Mouse (Mus musculus): ENCODE measurements around the gene Gm49601. TPM values are rescaled to one million over a fixed set of nuclear protein-coding genes. Genes with fewer than 3 reads are reported as not detected.

Gm49601 gene
- polyA plus RNA-seq, 1 experiment from 2014 or later = 2.3 TPM

GRCm38 (mm10) chr16:18628206-18628947 is 2.1 kb upstream of the Gm49601 start:
- H3K27me3 ChIP-seq (ENCODE audit: poor library complexity, severe bottlenecking) = peaks cover 89% of the 10 kb centered on the region
- no peak for DNase-seq (ENCODE audit: extremely low spot score, low spot score)
- peak overlapping the region; percentile 89 for H3K4me3 ChIP-seq
- H3K27ac ChIP-seq = peak overlapping the region; percentile 90; the same call in 1 of the 2 replicates
- H3K36me3 ChIP-seq (replicated peaks) = peaks cover 17% of the 10 kb centered on the region
- peaks cover 54% of the 10 kb centered on the region for H3K4me1 ChIP-seq
- 58% methylated on average over 7 of the region's 7 CpGs for WGBS
- H3K9me3 ChIP-seq = no peaks in the 10 kb centered on the region

- H3K4me3 ChIP-seq = 0 out of 2 replicates have a peak overlapping the region, but pooled peaks have one; percentile 61
- no peak for DNase-seq (ENCODE audit: extremely low spot score, low spot score)
- H3K9me3 ChIP-seq = no peaks in the 10 kb centered on the region
- 49% methylated on average over 3 of the region's 3 CpGs for WGBS
- peaks cover 51% of the 10 kb centered on the region for H3K4me1 ChIP-seq
- peaks cover 91% of the 10 kb centered on the region for H3K27me3 ChIP-seq (ENCODE audit: poor library complexity, severe bottlenecking)
- H3K36me3 ChIP-seq (replicated peaks) = peaks cover 29% of the 10 kb centered on the region
- no peak overlapping the region for H3K27ac ChIP-seq
These were observed 936 bp upstream of the Gm49601 start for GRCm38 (mm10) chr16:18627163-18627562.

DNA sequence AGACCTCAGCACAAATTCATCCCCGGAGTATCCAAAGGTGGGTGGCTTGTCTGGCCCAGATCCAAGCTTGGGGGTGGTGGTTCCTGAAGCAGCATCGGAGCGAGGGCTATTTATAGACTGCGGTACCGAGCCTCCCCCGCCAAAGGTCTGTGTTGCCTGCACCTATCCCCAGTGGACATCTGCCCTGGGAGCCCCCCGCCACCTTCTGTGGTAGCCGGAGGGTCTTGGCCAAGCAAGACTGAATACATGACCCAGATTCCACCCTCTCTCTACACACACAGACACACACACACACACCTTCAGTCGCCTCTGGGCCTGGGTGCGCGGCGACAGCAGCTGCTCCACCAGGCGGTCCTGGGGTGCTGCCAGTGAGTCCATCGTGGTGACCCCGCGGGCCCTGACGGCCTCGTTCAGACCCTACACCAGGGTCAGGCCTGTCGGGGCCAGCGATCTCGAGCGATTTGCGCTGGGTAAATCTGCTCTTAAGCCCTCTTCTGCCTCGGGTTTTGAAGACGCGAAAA is 376 bp downstream of the Gm49601 start:
- Histone ChIP-seq H3K36me3 (replicated peaks) (peaks cover 31% of the 10 kb centered on the region), H3K4me3 (peak overlapping the region; percentile 61), H3K4me1 (peaks cover 64% of the 10 kb centered on the region), H3K27ac (peak overlapping the region; percentile 63), H3K9me3 (no peaks in the 10 kb centered on the region), H3K27me3 (ENCODE audit: poor library complexity, severe bottlenecking) (peaks cover 95% of the 10 kb centered on the region)
- WGBS = 7% methylated on average over 26 of the region's 26 CpGs
- DNase-seq (ENCODE audit: extremely low spot score, low spot score) = peak; percentile 33

- H3K4me3 ChIP-seq = no peak overlapping the region
- 28% methylated on average over 14 of the region's 14 CpGs for WGBS
- H3K27me3 ChIP-seq (ENCODE audit: poor library complexity, severe bottlenecking) = peaks cover 95% of the 10 kb centered on the region
- no peak for DNase-seq (ENCODE audit: extremely low spot score, low spot score)
- no peak overlapping the region for H3K27ac ChIP-seq
- H3K4me1 ChIP-seq = peaks cover 67% of the 10 kb centered on the region
- H3K36me3 ChIP-seq (replicated peaks) = peaks cover 31% of the 10 kb centered on the region
- H3K9me3 ChIP-seq = no peaks in the 10 kb centered on the region
These were observed 1.1 kb downstream of the Gm49601 start for GRCm38 (mm10) chr16:18625097-18625496.

DNA sequence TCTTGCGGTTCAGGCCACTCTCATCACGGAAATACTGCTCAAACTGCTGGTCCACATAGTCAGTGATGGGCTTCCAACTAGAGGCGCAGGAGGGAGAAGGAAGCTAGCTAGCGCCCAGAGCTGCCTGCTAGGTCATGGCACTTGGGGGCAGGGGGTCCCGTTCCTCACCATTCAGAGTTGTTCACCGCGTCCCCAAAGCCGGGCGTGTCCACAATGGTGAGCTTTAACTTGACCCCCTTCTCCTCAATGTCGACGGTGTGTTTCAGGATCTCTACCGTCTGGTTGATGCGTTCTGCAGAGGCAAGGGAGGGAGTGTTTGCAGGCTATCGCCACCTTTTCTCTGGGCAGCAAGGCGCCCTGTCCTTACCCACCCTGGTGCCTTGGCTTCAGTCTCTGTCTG is 1.6 kb downstream of the Gm49601 start:
- no peaks in the 10 kb centered on the region for H3K9me3 ChIP-seq
- DNase-seq (ENCODE audit: extremely low spot score, low spot score) = no peak
- peaks cover 31% of the 10 kb centered on the region for H3K36me3 ChIP-seq (replicated peaks)
- H3K27me3 ChIP-seq (ENCODE audit: poor library complexity, severe bottlenecking) = peaks cover 98% of the 10 kb centered on the region
- H3K27ac ChIP-seq = no peak overlapping the region
- 9% methylated on average over 15 of the region's 15 CpGs for WGBS
- H3K4me1 ChIP-seq = peaks cover 64% of the 10 kb centered on the region
- no peak overlapping the region for H3K4me3 ChIP-seq

DNA sequence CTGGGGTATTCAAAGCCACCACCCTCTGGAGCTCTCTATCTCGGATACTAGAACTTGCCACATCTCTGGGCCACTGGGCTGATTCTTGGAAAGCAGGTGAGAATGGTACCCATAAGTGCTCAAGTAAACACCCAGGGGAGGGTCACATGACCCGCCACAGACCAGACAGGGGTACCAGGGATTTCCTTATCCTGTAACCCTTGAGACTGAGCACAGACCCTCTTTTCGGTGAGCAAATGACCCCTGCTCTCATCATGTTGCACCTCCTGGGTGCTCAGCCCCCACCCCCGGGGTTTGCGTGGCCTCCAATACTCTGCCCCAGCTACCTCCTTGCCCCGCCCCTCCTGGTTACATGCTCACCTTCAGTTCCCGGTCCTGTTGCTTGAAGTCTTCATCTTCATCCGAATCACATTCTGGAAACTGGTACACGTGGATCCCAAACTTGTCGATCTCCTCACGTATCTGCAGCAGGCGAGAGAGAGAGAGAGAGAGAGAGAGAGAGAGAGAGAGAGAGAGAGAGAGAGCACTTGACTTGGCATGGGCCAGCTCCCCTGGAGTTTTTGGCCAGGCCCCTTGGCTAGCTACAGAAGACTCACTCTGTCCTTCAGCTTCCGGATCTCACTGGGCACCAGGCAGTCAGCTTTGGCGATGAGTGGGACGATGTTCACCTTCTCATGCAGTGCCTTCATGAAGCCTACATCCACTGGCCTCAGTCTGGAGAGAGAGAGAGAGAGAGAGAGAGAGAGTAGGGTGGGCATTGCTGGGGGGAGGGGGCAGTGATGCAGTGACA is 2.3 kb downstream of the Gm49601 start:
- WGBS = 14% methylated on average over 15 of the region's 15 CpGs
- Histone ChIP-seq H3K4me3 (no peak overlapping the region), H3K9me3 (no peaks in the 10 kb centered on the region), H3K27ac (no peak overlapping the region), H3K27me3 (ENCODE audit: poor library complexity, severe bottlenecking) (peaks cover 100% of the 10 kb centered on the region), H3K36me3 (replicated peaks) (peaks cover 31% of the 10 kb centered on the region), H3K4me1 (peaks cover 58% of the 10 kb centered on the region)
- no peak for DNase-seq (ENCODE audit: extremely low spot score, low spot score)

DNA sequence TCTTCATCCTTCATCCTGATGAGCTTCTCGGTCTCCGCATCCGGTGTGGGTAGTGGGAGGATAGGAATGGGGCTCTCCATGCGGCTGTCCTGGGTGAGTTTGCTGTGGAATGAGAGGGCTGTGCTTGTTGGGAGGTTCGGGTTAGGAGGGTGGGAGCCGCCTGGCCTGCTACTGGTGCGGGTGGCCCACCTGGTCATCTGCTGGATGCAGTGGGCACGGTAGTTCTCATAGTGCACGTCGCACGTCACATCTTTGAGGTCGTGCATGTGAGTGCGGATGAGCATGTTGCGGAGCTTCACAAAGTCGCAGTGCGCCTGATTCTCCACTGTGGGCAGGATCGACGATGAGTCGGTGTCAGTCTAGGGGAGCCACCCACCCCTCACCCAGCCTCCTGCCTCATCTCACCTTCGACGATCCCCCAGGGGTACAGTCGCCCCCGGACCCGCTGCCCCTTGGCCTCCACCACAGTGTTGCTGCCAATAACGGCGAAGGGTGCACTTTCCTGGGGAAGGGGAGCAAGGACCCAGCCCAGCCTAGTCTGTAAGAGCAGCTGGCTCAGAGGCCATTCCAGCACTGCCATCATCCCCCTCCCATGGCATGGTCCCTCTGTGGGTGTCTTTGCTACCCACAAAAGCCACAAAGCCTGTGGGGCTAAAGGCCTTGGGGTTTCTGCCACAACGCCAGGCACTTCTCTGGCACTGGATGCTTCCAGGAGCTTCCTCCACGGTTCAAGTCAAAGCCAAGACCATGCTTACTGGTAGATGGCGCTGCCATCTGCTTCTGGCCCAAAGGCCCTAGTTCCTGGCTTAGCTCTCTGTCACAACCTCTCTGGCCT is 3.1 kb downstream of the Gm49601 start:
- Histone ChIP-seq H3K4me3 (no peak overlapping the region), H3K27me3 (ENCODE audit: poor library complexity, severe bottlenecking) (peaks cover 100% of the 10 kb centered on the region), H3K4me1 (peaks cover 50% of the 10 kb centered on the region), H3K36me3 (replicated peaks) (peaks cover 31% of the 10 kb centered on the region), H3K9me3 (no peaks in the 10 kb centered on the region), H3K27ac (no peak overlapping the region)
- 9% methylated on average over 29 of the region's 29 CpGs for WGBS
- peak; percentile 15 for DNase-seq (ENCODE audit: extremely low spot score, low spot score)

DNA sequence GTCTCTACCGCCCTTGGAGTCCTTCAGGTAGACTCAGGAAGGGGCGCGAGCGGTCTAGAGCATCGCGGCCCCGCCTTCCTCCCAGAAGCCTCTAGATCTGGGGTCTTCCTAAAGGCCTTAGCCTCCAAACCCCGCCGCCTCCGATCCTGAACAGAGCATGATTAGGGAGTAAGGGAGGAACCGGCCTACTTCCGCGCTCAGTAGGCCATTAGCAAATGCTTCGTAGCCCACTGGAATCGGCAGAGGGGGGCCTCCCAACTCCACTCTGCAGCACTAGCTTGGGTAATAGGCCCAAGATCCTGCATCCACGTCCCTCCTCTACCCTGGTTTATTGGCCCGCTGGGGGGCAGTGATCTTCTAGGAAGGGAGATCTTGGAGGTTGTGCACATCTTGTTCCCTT is 4.2 kb downstream of the Gm49601 start, which contains the start of gene Gp1bb:
Gp1bb (minus strand) TSS at position 385 of the 400 bp plus-strand sequence.
- no peak for DNase-seq (ENCODE audit: extremely low spot score, low spot score)
- peak within 1 kb of the TSS; percentile 55 for H3K4me3 ChIP-seq
- H3K27me3 ChIP-seq (ENCODE audit: poor library complexity, severe bottlenecking) = peaks cover 100% of the 10 kb centered on the region
- peaks cover 31% of the 10 kb centered on the region for H3K36me3 ChIP-seq (replicated peaks)
- WGBS = 3% methylated on average over 17 of the region's 17 CpGs
- H3K9me3 ChIP-seq = no peaks in the 10 kb centered on the region
- H3K27ac ChIP-seq = no peak within 1 kb of the TSS
- H3K4me1 ChIP-seq = peaks cover 48% of the 10 kb centered on the region

DNA sequence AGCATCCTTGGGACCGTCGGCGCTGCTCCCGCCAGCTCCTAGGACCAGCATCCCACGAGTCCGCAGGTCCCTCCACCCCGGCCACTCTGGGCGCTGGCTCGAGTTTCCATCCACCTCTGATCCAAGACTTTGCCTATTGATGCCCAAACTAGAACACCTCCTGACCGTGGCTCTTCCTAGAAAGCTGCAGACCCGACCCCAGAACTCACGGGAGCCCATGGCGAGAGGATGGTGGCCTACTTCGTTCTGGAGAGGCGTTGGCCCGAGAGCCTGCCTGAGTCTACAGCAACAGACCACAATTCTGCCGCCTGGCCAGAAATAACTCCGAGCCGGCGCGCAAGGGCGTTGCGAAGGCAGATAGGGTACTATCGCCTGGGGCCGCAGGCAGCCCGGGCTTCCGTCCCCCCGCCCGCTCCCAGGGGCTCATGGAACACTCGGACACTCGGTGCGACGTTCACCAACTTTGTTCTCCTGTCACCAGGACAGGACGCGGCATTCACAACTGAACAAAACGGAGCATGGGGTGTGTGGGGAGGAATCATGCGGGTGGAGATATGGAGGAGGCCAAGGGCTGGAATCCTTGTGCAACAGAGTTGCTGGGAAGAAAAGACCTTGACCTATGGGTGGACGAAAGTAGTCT is 4.7 kb downstream of the Gm49601 start:
- WGBS = 2% methylated on average over 38 of the region's 38 CpGs
- Histone ChIP-seq H3K4me3 (peak overlapping the region; percentile 55), H3K9me3 (no peaks in the 10 kb centered on the region), H3K4me1 (peaks cover 45% of the 10 kb centered on the region), H3K27ac (no peak overlapping the region), H3K36me3 (replicated peaks) (peaks cover 31% of the 10 kb centered on the region), H3K27me3 (ENCODE audit: poor library complexity, severe bottlenecking) (peaks cover 100% of the 10 kb centered on the region)
- peak; percentile 46 for DNase-seq (ENCODE audit: extremely low spot score, low spot score)

DNA sequence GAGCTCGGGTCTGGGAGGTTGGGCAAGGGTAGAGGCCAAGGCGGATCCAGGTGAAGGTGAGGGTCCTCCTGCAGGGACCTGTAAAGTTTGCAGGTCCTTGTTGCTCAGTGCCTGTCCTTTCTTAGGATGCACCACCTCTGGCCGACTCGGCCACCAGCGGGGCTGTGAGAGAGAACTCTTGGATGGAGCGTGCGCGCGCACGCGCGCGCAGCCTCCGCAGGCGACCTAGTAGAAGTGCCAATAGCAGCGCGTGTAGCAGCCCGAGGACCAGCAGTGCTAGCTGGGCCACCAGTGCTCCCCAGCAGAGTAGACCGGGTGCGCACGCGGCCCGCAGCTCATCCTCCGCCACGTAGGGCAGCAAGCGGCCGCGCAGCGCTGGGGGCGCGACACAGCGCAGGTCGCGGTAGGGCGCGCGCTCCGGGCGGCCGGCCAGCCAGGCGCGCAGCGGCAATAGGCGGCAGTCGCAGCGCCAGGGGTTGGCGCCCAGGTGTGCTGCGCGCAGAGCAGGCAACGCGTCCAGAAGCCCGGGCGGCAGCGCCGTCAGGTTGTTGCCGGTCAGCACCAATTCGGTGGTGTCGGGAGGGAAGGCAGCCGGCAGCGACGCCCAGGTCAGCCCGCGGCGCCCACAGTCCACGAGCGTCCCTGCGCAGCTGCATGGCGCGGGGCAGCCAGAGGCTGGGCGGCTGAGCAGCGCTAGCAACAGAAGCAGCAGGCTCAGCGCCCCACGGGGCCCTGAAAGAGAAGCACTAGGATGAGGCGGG is 5.4 kb downstream of the Gm49601 start:
- peak overlapping the region; percentile 55 for H3K4me3 ChIP-seq
- H3K9me3 ChIP-seq = no peaks in the 10 kb centered on the region
- WGBS = under 1% methylated on average over 74 of the region's 74 CpGs
- peak overlapping the region; percentile 17; the same call in 1 of the 2 replicates for H3K27ac ChIP-seq
- peaks cover 31% of the 10 kb centered on the region for H3K36me3 ChIP-seq (replicated peaks)
- H3K4me1 ChIP-seq = peaks cover 38% of the 10 kb centered on the region
- peak; percentile 36 for DNase-seq (ENCODE audit: extremely low spot score, low spot score)
- peaks cover 100% of the 10 kb centered on the region for H3K27me3 ChIP-seq (ENCODE audit: poor library complexity, severe bottlenecking)

DNA sequence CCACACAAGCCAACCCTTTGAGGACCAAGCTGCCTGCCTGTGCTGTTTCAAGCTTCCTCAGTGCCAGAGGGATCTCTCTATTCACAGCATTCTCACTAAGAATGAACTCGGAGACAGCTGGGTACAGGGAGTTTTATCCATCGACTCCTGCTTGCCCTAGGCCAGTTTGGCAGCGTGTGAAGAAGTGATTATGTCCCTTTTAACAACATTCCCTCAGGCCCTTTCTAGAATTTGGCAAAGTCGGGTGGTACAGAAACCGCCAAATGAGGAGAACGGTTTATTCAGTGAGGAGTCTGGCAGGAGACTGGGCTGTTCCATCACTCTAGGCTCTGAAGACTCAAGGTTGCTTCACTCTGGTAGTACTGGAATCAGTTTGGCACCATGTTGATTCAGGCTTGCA is 6.0 kb downstream of the Gm49601 start:
- no peak overlapping the region for H3K27ac ChIP-seq
- H3K4me3 ChIP-seq = peak overlapping the region; percentile 55
- no peaks in the 10 kb centered on the region for H3K9me3 ChIP-seq
- no peak for DNase-seq (ENCODE audit: extremely low spot score, low spot score)
- H3K27me3 ChIP-seq (ENCODE audit: poor library complexity, severe bottlenecking) = peaks cover 98% of the 10 kb centered on the region
- H3K4me1 ChIP-seq = peaks cover 33% of the 10 kb centered on the region
- peaks cover 31% of the 10 kb centered on the region for H3K36me3 ChIP-seq (replicated peaks)
- 15% methylated on average over 6 of the region's 6 CpGs for WGBS

All from forebrain, embryonic 10.5 days (tissue).